Mouse (Mus musculus) regulatory T cell (primary cell): ENCODE data around the gene Bmpr1b.

ENCODE experiments used
- in situ Hi-C: fragments of 300-600 bp; cut with MboI, MseI; formaldehyde crosslinking; loops from one replicate; pipeline ENCODE4 v1.15.1; 2025; ENCODE audit warnings: high pct_unique_total_duplicates

Bmpr1b gene

DNA sequence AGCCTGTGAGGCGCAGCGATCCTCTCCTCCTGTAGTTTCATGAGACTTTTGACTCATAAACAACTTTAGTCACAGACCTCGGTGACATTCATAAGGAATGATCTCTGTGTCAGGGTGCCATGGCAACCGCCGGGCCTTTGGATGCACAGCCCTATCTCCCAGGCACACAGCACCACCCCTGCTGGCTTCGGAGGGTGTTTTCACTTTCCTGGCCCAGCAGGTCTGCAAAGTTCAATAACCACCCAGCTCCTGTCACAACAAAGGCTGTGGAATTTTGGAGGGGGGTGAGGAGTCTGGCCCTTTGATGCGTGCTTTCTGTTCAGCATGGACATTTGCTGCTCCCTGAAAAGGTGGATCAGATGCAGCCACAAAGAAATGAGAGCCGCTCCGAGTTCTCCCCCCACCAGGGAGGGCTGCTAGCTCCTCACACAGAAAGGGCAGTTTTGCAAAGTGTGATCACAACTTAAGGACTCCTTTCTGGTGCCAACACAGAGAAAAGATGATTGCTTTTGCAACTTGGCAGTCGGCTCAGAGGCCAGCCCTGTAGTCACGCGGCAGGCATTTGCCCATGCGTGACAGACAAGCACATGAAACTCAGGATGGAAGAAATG, 349.8 kb downstream of the Bmpr1b start:
- in situ Hi-C loops = loop anchor here (10.0 kb wide), 1 partner anchor 1585 kb away; no protein-coding TSS in a partner anchor

DNA sequence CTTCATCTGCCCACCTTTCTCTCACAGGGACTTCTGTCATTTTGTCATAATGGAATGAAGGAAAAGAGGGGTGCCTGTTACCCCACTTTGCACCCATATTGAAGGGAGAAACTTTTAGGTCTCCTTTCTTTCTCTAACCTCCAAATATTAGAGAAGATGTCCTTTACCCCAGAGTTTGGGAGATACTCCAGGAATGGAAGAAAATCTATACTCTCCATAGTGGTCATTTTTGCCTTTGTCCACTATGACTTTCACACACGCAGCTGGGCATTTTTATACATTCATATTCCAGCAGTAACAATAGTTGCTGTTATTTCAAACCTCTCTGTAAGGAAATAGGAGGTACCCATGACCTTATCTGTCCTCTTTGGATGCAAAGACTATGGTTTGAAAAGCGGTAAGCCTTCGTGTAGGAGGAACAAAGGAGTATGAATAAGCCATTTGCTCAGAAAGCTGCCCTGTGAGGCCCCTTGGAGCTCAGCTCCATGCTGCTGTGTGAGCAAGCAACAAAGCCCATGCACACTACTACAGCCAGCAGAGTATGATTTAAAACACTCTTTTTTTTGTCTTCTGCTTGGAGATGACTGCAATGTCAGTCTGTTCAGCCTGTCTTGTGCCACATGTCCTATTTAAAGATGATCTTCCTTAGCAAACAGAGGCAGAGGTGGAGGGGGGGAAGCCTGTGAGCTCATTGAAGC, 350.5 kb downstream of the Bmpr1b start:
- in situ Hi-C loops = loop anchor here (10.0 kb wide), 1 partner anchor 1584 kb away; no protein-coding TSS in a partner anchor

- in situ Hi-C loops = loop anchor here (10.0 kb wide), 1 partner anchor 1580 kb away; no protein-coding TSS in a partner anchor
These were observed 354.4 kb downstream of the Bmpr1b start for GRCm38 (mm10) chr3:141814776-141815175.

GRCm38 (mm10) chr3:141811348-141811747, 357.9 kb downstream of the Bmpr1b start:
- in situ Hi-C loops = loop anchor here (10.0 kb wide), 1 partner anchor 1577 kb away; no protein-coding TSS in a partner anchor

GRCm38 (mm10) chr3:141810944-141811343, 358.3 kb downstream of the Bmpr1b start:
- in situ Hi-C loops = loop anchor here (10.0 kb wide), 1 partner anchor 1576 kb away; no protein-coding TSS in a partner anchor

DNA sequence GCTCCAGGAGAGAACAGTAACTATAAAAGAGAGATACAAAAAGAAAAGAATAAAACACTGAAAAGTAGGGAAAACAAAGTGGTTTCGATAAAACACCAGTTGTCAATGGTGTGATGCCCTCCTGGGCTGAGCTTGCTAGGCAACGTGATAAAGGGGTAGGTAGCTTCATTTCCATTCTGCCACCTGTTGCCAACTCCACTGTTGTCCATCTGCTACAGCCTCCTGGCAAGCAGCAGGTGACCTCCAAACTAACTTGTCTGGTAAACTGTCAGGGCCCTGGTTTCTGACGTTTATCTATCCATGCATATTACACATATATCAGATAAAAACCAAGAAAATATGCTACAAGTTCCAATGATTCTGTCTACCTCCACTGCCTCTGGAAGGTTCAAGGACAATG, 359.6 kb downstream of the Bmpr1b start:
- in situ Hi-C loops = no loop called here

DNA sequence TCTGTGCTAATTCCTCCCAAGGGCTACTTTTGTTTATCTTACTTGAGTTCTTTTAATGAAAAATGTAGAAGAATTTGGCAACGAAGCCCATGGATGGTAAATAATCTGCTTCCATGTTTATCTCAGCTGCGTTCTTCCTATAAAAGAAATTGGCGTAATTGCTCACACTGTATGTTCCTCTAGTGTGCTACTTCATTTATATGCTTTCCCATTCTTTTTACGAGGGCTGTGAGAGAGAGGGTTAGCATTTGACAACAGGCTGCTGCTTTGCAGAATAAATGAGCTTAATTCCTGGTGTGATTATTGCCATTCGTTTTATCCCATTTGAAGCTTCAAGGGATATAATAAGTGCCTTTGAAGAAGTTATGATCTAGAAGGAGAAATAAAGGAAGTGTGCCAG, 365.1 kb downstream of the Bmpr1b start:
- in situ Hi-C loops = no loop called here

GRCm38 (mm10) chr3:141797789-141798188, 371.4 kb downstream of the Bmpr1b start:
- in situ Hi-C loops = no loop called here

DNA sequence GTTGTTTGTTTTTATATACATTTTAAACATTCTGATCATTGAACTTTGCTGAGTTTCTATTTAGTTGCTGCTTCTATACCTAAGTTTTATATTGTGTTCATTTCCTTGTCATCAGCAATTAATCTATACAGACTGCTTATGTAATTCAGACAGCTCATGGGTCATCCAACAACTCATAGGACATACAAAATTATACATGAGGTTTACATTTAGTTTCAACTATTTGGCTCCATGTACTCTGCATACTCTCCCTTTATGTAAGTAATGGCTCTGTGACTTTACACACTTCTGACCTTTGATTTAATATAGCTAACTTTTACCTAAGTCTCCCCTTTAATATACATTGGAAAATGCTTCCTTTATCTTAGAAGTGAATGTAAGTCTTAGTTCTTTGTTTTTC, 371.9 kb downstream of the Bmpr1b start:
- in situ Hi-C loops = no loop called here

- in situ Hi-C loops = no loop called here
These were observed 374.9 kb downstream of the Bmpr1b start for GRCm38 (mm10) chr3:141794371-141794770.

DNA sequence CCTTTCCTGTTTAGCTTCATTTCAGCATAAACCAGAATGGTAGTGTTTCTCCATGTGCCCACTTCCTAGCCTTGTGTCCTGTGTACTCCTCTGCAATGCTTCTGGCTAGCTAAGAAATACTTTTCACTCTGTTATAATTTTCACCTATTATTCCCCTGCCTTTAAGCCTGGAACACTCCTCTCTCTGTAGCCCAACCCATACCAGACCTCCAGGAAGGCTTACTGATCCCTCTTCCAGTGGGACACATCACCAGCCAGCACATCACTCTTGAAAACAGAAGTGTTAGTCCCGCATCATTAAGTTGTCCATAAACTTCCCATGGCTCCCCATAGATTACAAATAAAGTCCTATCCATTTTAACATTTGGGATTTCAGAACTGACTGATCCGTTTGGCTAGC, 375.5 kb downstream of the Bmpr1b start:
- in situ Hi-C loops = no loop called here

DNA sequence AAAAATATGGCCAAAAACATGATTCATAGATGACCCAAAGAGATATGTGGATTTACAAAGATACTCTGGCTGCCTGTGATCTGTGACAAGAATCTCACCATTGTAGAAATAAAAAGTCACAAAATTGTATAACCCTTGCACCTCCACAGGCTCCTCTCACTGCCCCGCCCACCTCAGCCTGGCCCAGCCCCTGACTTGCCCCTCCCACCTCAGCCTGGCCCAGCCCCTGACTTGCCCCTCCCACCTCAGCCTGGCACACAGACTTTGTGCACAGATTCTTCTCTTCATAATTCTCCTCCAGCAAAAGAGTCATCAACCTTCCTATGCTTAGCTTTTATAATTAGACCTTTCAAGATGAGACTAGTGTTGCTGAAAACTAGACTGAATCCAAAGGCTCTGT, 377.1 kb downstream of the Bmpr1b start:
- in situ Hi-C loops = no loop called here

GRCm38 (mm10) chr3:141791026-141791780, 378.0 kb downstream of the Bmpr1b start:
- in situ Hi-C loops = no loop called here
